Mouse (Mus musculus) T-helper 2 cell (primary cell): ENCODE results near the gene Bnip2.
"Not testable (repeated sequence)": the region's sequence is repeated elsewhere in the genome, so short reads cannot be mapped to it uniquely, and the experiment has no call there.

ENCODE experiments used
- in situ Hi-C: fragments of 300-600 bp; cut with MboI, MseI; formaldehyde crosslinking; loops from one replicate; pipeline ENCODE4 v1.15.1; 2025; ENCODE audit warnings: high pct_unique_total_duplicates

Bnip2 gene

GRCm38 (mm10) chr9:70010781-70011473 is 21.7 kb downstream of the Bnip2 start:
- in situ Hi-C loops: no loop called here

DNA sequence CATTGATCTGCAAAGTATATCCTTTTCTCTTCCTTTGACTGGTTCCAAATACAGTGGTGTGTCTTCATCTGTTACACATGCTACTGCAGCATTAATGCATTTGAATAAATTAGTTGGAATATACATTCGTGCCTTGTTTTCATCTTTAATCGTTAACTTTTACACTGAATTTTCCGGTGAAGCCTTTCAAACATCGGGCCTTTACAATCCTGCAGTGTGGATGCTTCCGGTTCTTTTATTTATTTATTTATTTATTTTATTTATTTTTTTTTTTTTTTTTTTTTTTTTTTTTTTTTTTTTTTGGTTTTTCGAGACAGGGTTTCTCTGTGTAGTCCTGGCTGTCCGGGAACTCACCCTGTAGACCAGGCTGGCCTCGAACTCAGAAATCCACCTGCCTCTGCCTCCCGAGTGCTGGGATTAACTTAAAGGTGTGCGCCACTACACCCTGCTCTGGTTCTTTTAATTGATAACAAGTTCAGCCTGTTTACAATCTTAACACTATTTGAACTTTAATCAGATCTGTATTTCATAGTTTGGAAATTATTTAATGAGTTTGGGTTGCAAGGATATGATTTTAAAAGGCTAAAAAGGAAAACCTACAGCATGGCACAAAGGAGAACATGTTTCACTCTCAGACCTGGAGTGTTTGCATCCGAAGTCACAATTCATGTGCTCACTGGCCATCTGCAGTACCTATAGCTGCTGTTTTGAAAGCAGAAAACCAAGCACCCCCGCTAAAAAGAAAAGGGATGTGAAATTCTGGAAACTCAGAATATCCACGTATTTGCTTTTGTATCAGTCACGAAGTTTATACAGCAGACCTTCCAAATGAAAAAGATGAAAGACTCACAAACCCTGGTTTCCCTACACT is 22.5 kb downstream of the Bnip2 start:
- in situ Hi-C loops: no loop called here

- in situ Hi-C loops: no loop called here
Observed at GRCm38 (mm10) chr9:70012408-70012901, 23.2 kb downstream of the Bnip2 start, which contains the start of gene Gtf2a2. TSS of gene Gtf2a2 (plus strand) at chr9:70012550.

GRCm38 (mm10) chr9:70015632-70016031 is 26.4 kb downstream of the Bnip2 start:
- in situ Hi-C loops: no loop called here

GRCm38 (mm10) chr9:70018879-70019278 is 29.6 kb downstream of the Bnip2 start:
- in situ Hi-C loops: no loop called here

- in situ Hi-C loops: no loop called here
Observed at GRCm38 (mm10) chr9:70021610-70022009, 32.3 kb downstream of the Bnip2 start.

DNA sequence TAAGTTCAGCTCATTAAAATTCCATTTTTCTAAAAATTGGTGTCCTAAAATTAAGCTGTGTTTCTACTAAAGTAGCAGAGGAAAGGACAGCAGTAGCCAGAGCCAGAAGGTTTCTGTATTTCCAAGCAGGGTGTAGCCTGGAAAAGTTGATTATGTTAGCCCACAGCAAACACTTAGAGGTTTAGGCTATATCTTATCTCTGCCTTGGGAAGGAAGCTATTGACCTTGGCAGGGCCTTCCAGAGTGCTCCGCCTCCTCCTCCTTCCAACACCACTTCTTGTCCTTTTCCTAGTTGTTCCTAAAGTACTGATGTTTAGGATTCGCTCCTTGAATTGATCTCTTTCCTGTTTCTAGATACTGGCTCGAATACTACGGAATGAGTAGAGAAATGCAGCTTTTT is 32.8 kb downstream of the Bnip2 start:
- in situ Hi-C loops: no loop called here

- in situ Hi-C loops: not testable (repeated sequence)
Observed at GRCm38 (mm10) chr9:70023615-70024014, 34.3 kb downstream of the Bnip2 start.

GRCm38 (mm10) chr9:70024648-70025047 is 35.4 kb downstream of the Bnip2 start:
- in situ Hi-C loops: no loop called here

- in situ Hi-C loops: no loop called here
Observed at GRCm38 (mm10) chr9:70025365-70026012, 36.2 kb downstream of the Bnip2 start.

DNA sequence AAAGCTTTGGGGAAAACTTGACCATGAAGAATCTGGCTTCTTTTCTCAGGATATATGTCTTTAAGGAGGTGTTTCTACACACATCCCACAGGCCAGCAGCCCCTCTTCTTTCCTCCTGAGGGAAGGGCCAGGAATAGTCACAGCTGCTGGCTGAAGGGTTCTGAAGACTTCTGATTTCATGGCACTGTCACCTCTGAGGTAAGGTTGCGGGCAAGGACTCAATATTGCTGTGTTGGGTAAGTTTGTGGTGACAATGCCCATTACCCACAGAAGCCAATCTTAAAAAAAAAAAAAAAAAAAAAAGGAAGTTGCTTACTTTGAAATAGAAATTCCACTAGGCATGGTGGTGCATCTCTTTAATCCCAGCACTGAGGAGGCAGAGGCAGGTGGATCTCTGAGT is 42.9 kb downstream of the Bnip2 start:
- in situ Hi-C loops: no loop called here

DNA sequence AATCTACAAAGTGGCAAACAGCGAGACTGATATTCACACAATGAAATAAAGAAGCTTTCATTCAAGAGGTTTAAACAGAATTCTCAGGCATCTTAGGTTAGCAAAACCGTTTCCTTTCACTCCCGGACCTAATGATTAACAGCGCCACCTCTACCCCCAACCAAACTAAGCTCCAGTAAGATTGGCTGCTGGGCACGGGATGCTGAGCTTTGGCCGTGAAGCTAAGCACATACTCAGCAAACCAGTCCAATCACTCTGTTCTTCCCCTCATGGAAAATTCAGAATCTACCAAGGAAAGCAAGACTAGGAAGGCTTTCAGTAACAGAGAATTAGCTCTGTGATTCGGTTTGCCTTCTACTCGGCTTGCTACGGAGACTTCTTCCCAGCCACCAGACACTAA is 43.8 kb downstream of the Bnip2 start:
- in situ Hi-C loops: no loop called here

DNA sequence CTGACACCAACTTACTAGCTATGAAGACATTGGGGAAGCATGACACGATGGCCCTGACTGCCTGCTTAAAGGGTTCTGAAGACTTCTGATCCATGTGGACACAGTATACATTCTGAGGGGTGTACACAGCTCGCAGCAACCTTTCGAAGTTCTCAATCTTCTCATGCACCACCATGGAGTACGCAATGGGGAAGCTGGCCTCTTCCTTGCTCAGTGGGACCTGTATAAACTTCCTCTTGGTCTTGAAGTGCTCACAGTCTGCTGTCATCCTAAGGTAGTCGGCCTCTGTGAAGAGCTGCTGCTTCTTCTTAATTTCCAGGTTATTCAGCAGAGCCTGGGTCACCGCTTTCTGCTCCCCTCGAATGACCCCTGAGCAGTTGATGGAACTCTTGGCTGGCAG is 45.4 kb downstream of the Bnip2 start:
- in situ Hi-C loops: no loop called here

DNA sequence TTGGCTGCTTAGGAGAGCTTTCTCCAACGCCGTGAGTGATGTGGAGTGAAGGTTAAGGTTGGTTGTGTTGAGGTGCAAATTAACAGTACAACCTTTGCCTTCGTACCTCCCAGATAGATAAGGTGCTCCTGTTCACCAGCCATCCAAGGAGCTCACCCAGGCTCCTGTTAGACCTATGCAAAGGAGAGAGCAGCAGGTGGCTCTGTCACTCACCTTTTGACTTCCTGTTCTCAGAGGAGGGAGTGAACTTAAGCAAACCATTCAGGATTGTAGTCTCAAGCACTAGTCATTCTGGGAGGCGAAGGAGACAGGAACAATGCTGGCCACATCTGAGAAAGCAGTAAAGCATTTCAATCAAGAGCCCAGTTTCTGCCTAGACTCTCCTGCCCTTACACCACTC is 47.4 kb downstream of the Bnip2 start:
- in situ Hi-C loops: no loop called here

DNA sequence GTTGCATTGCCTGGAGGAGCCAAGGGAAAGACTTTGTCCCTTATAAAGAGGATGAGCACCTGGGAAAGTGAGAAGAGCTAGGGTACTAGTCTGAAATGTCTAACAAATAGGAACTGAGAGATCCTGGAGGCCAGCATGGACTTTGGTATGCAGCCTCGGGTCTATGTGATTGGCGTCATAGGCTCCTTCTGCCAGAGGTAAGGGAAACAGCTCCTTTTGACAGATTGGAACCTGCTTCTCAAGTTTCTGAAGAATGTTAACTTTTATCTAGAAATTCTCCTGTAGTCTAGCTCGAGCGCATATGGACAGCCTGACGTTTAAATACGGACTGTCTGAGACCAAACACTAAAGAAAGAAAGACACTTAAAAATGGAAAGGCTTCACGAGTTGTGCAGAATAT is 48.7 kb downstream of the Bnip2 start, which contains the start of gene Gcnt3:
Gcnt3 (minus strand) TSS at position 101 of the 400 bp plus-strand sequence.
- in situ Hi-C loops: no loop called here

DNA sequence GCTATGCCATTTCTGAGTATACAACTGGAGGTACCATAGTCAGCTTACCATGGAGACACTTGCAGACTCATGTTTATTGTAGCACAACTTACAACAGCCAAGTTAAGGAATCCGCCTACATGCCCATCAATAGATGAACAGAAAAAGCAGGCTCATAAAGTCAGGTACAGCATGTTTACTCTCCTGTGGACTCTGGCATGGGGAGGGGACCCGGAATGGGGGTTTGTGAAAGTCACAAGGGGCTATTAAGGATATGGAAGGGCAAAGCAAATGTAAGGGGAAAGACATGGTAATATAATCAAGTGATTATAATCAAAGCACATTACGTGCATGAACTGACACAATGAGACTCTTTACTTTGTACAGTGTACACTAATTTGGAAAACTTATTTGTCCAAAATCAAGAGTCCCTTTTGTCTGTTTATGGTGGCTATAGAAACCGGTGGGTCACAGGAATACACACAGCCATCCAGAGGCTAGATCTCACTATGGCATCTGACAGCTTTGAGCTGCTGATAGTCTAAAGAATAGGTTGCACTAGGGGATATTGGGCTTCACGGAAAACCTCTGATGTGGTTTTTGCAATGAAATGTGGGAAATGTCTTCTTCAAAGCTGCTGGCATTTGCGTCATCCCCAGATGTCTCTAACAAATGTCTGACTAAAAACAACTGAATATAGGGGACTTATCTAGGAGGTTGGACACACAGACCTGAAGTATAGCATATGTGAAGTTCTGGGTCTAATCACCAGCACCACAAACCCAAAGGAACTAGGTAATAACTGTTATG is 50.5 kb downstream of the Bnip2 start:
- in situ Hi-C loops: no loop called here

GRCm38 (mm10) chr9:70040570-70040969 is 51.3 kb downstream of the Bnip2 start:
- in situ Hi-C loops: no loop called here

DNA sequence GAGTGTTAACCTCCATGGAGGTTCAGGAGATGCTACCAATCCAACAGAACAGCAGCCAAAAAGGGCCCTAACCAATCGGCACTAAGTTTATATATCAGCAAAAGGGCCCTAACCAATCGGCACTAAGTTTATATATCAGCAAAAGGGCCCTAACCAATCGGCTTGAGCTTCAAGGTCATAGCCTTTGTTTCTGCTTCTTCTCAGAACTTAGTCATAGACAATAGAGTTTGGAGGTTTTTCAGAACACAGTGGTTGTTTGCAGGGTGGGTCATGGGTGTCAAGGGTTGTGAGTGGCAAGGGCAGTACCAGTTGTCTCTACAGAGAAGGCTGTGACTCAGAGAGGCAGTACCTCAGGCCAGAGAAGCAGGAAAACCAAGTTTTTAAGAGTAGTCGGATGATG is 52.9 kb downstream of the Bnip2 start:
- in situ Hi-C loops: no loop called here

GRCm38 (mm10) chr9:70042935-70043334 is 53.7 kb downstream of the Bnip2 start:
- in situ Hi-C loops: no loop called here

GRCm38 (mm10) chr9:70044865-70045264 is 55.6 kb downstream of the Bnip2 start:
- in situ Hi-C loops: no loop called here

- in situ Hi-C loops: no loop called here
Observed at GRCm38 (mm10) chr9:70046255-70046654, 57.0 kb downstream of the Bnip2 start.
